Mouse (Mus musculus) testis, adult 2 months (tissue): ENCODE data around the gene Cdc42ep1.

Source experiments
- CTCF ChIP-seq: fragments of 200-500 bp; IDR thresholded peaks from 2 replicates; pipeline ENCODE4 v1.5.1; 2012; ENCODE audit warnings: low read depth, mild to moderate bottlenecking, inconsistent platforms, low read length, moderate library complexity; ENCODE audit not compliant: control insufficient read depth, insufficient read depth, insufficient replicate concordance
- POLR2A ChIP-seq: fragments of 200-500 bp; IDR thresholded peaks from 2 replicates; pipeline ENCODE4 v1.6.1; 2012; ENCODE audit warnings: low read depth, mild to moderate bottlenecking, inconsistent platforms, low read length, moderate library complexity; ENCODE audit not compliant: control insufficient read depth

- TF ChIP-seq POLR2A (no peak), CTCF (no peak)
Observed at GRCm38 (mm10) chr15:78809739-78810138, 32.7 kb upstream of the Cdc42ep1 start.
